Mouse (Mus musculus) MEL (cell line): ENCODE measurements around the gene Cables2. TPM values are rescaled to one million over a fixed set of nuclear protein-coding genes. Genes with fewer than 3 reads are reported as not detected.
A peak's percentile ranks its signal among the peaks of the same experiment; 100 is the strongest.

Experiments used
- DNase-seq: peaks from one replicate; pipeline ENCODE4 v3.0.0; 2011; ENCODE audit warnings: low read depth, low spot score
- H3K27ac ChIP-seq: 2 replicates; pipeline ENCODE4 v1.5.1; 2012; ENCODE audit warnings: low read depth, mild to moderate bottlenecking, control low read depth, low read length, moderate library complexity; ENCODE audit not compliant: control insufficient read depth
- H3K27me3 ChIP-seq, 2 experiments: fragments of 150-350 bp in 1 of 2; sonication (generic) in 1 of 2; 2 replicates each; pipeline ENCODE4 v1.6.1; 2012; ENCODE audit warnings: low read length in 2 of 2, mild to moderate bottlenecking in 2 of 2, improper control_type of control experiment in 1 of 2, moderate library complexity in 1 of 2; ENCODE audit not compliant: insufficient read depth in 2 of 2, control insufficient read depth in 1 of 2
- H3K36me3 ChIP-seq, 2 experiments: 2 replicates each; pipeline ENCODE4 v1.6.1; 2012 to 2014; ENCODE audit warnings: low read length in 2 of 2, improper control_type of control experiment in 1 of 2, inconsistent platforms in 1 of 2, mild to moderate bottlenecking in 1 of 2; ENCODE audit not compliant: insufficient read depth in 2 of 2, control insufficient read depth in 1 of 2
- H3K4me1 ChIP-seq, 2 experiments: fragments of 150-350 bp in 1 of 2; sonication (generic) in 1 of 2; 2 replicates each; pipeline ENCODE4 v1.6.1; 2012; ENCODE audit warnings: low read length in 2 of 2, improper control_type of control experiment in 1 of 2, mild to moderate bottlenecking in 1 of 2; ENCODE audit not compliant: insufficient read depth in 2 of 2, control insufficient read depth in 1 of 2
- H3K4me3 ChIP-seq, 2 experiments: fragments of 150-350 bp in 1 of 2; sonication (generic) in 1 of 2; 2 replicates each; pipeline ENCODE4 v1.5.1; 2012; ENCODE audit warnings: low read depth in 2 of 2, low read length in 2 of 2, mild to moderate bottlenecking in 2 of 2, moderate library complexity in 2 of 2, control low read depth in 1 of 2, improper control_type of control experiment in 1 of 2; ENCODE audit not compliant: control insufficient read depth in 1 of 2, insufficient read depth in 1 of 2
- H3K79me2 ChIP-seq: 2 replicates; pipeline ENCODE4 v1.6.1; 2012; ENCODE audit warnings: mild to moderate bottlenecking, low read length, moderate library complexity; ENCODE audit not compliant: control insufficient read depth, poor library complexity, insufficient read depth
- H3K9ac ChIP-seq: 2 replicates; pipeline ENCODE4 v1.6.1; 2012; ENCODE audit warnings: low read depth, mild to moderate bottlenecking, control low read depth, low read length, moderate library complexity; ENCODE audit not compliant: control insufficient read depth, poor library complexity, severe bottlenecking
- H3K9me3 ChIP-seq: fragments of 150-350 bp; sonication (generic); replicated peaks from 2 replicates; pipeline ENCODE4 v1.6.1; 2012; ENCODE audit warnings: mild to moderate bottlenecking, low read length, improper control_type of control experiment, moderate library complexity; ENCODE audit not compliant: insufficient read depth
- BHLHE40 ChIP-seq: IDR thresholded peaks from 2 replicates; pipeline ENCODE4 v1.6.1; 2012; ENCODE audit warnings: low read depth, mild to moderate bottlenecking, inconsistent platforms, low read length, improper control_type of control experiment, borderline replicate concordance
- CHD2 ChIP-seq: IDR thresholded peaks from 2 replicates; pipeline ENCODE4 v1.6.1; 2011; ENCODE audit warnings: low read length, improper control_type of control experiment
- CTCF ChIP-seq, 3 experiments: IDR thresholded peaks in 2 of 3; conservative IDR thresholded peaks in 1 of 3; 2 replicates each; pipeline ENCODE4 v1.5.1; 2011 to 2012; ENCODE audit warnings: low read length in 3 of 3, low read depth in 2 of 3, mild to moderate bottlenecking in 2 of 3, improper control_type of control experiment in 1 of 3, inconsistent platforms in 1 of 3, mixed read lengths in 1 of 3, moderate library complexity in 1 of 3; ENCODE audit not compliant: control insufficient read depth in 1 of 3, insufficient read depth in 1 of 3, poor library complexity in 1 of 3, severe bottlenecking in 1 of 3
- EP300 ChIP-seq, 2 experiments: IDR thresholded peaks; 2 replicates each; pipeline ENCODE4 v1.6.1; 2011; ENCODE audit warnings: improper control_type of control experiment in 2 of 2, low read length in 2 of 2, low read depth in 1 of 2, mild to moderate bottlenecking in 1 of 2
- ETS1 ChIP-seq: IDR thresholded peaks from 2 replicates; pipeline ENCODE4 v1.6.1; 2012; ENCODE audit warnings: low read depth, mild to moderate bottlenecking, inconsistent platforms, low read length, improper control_type of control experiment, moderate library complexity
- GABPA ChIP-seq: IDR thresholded peaks from 2 replicates; pipeline ENCODE4 v1.6.1; 2012; ENCODE audit warnings: low read depth, mild to moderate bottlenecking, inconsistent platforms, low read length, improper control_type of control experiment, moderate library complexity
- GATA1 ChIP-seq: IDR thresholded peaks from 2 replicates; pipeline ENCODE4 v1.6.1; 2011; ENCODE audit warnings: low read depth, low read length, improper control_type of control experiment
- JUND ChIP-seq: IDR thresholded peaks from 2 replicates; pipeline ENCODE4 v1.6.1; 2011; ENCODE audit warnings: low read depth, mild to moderate bottlenecking, improper control_type of control experiment, low read length
- KAT2A ChIP-seq: conservative IDR thresholded peaks from 2 replicates; pipeline ENCODE4 v1.6.1; 2012; ENCODE audit warnings: low read depth, low read length, improper control_type of control experiment, inconsistent platforms
- MAFK ChIP-seq: IDR thresholded peaks from 2 replicates; pipeline ENCODE4 v1.6.1; 2011; ENCODE audit warnings: low read depth, mild to moderate bottlenecking, low read length, improper control_type of control experiment, borderline replicate concordance
- MAZ ChIP-seq: IDR thresholded peaks from 2 replicates; pipeline ENCODE4 v1.6.1; 2012; ENCODE audit warnings: low read depth, mild to moderate bottlenecking, inconsistent platforms, low read length, improper control_type of control experiment
- MEF2A ChIP-seq: IDR thresholded peaks from 2 replicates; pipeline ENCODE4 v1.6.1; 2014; ENCODE audit warnings: low read depth, mild to moderate bottlenecking, inconsistent platforms, low read length, improper control_type of control experiment; ENCODE audit not compliant: poor library complexity, insufficient replicate concordance, severe bottlenecking; ENCODE audit errors: extremely low read depth
- MXI1 ChIP-seq: IDR thresholded peaks from 2 replicates; pipeline ENCODE4 v1.6.1; 2011; ENCODE audit warnings: mild to moderate bottlenecking, low read depth, low read length, improper control_type of control experiment
- MYC ChIP-seq: IDR thresholded peaks from 2 replicates; pipeline ENCODE4 v1.6.1; 2011; ENCODE audit warnings: low read depth, mild to moderate bottlenecking, low read length, improper control_type of control experiment, moderate library complexity
- POLR2AphosphoS2 ChIP-seq: IDR thresholded peaks from 2 replicates; pipeline ENCODE4 v1.6.1; 2011; ENCODE audit warnings: low read length, improper control_type of control experiment
- POLR2AphosphoS5 ChIP-seq: IDR thresholded peaks from 2 replicates; pipeline ENCODE4 v1.6.1; 2012; ENCODE audit warnings: low read depth, borderline replicate concordance, mild to moderate bottlenecking, inconsistent platforms, low read length, moderate library complexity, mixed read lengths
- RAD21 ChIP-seq: IDR thresholded peaks from 2 replicates; pipeline ENCODE4 v1.6.1; 2011; ENCODE audit warnings: mild to moderate bottlenecking, low read depth, low read length, improper control_type of control experiment
- RCOR1 ChIP-seq: IDR thresholded peaks from 2 replicates; pipeline ENCODE4 v1.6.1; 2012; ENCODE audit warnings: low read depth, mild to moderate bottlenecking, inconsistent platforms, low read length, improper control_type of control experiment
- TBP ChIP-seq: IDR thresholded peaks from 2 replicates; pipeline ENCODE4 v1.8.0; 2011; ENCODE audit warnings: low read depth, low read length, improper control_type of control experiment
- TCF12 ChIP-seq: IDR thresholded peaks from 2 replicates; pipeline ENCODE4 v1.6.1; 2014; ENCODE audit warnings: low read depth, mild to moderate bottlenecking, inconsistent platforms, low read length, improper control_type of control experiment, moderate library complexity
- UBTF ChIP-seq: IDR thresholded peaks from 2 replicates; pipeline ENCODE4 v1.6.1; 2012; ENCODE audit warnings: low read depth, mild to moderate bottlenecking, inconsistent platforms, low read length, improper control_type of control experiment, moderate library complexity, borderline replicate concordance; ENCODE audit not compliant: insufficient read depth
- USF1 ChIP-seq: IDR thresholded peaks from 2 replicates; pipeline ENCODE4 v1.6.1; 2014; ENCODE audit warnings: low read depth, mild to moderate bottlenecking, inconsistent platforms, low read length, improper control_type of control experiment, moderate library complexity
- USF2 ChIP-seq, 2 experiments: IDR thresholded peaks; 2 replicates each; pipeline ENCODE4 v1.6.1; 2011 to 2012; ENCODE audit warnings: improper control_type of control experiment in 2 of 2, low read length in 2 of 2, borderline replicate concordance in 1 of 2, inconsistent platforms in 1 of 2, low read depth in 1 of 2, mild to moderate bottlenecking in 1 of 2; ENCODE audit not compliant: insufficient read depth in 1 of 2
- ZKSCAN1 ChIP-seq: IDR thresholded peaks from 2 replicates; pipeline ENCODE4 v1.6.1; 2012; ENCODE audit warnings: low read depth, mild to moderate bottlenecking, inconsistent platforms, low read length, improper control_type of control experiment, moderate library complexity
- ZMIZ1 ChIP-seq: IDR thresholded peaks from 2 replicates; pipeline ENCODE4 v1.6.1; 2012; ENCODE audit warnings: low read depth, mild to moderate bottlenecking, inconsistent platforms, low read length, improper control_type of control experiment, moderate library complexity
- polyA plus RNA-seq, 2 experiments: library from polyadenylated mRNA; stranded (reverse) in 1 of 2; unstranded in 1 of 2; fragments of >175 nt in 1 of 2; fragments of >200 nt in 1 of 2; gene quantifications; 2 replicates each; pipeline versions ENCODE4 v1.2.1 to v1.2.4; 2012; ENCODE audit warnings: low replicate concordance in 2 of 2, low read depth in 1 of 2; ENCODE audit not compliant: insufficient read length in 2 of 2, insufficient read depth in 1 of 2, missing spikeins in 1 of 2
- total RNA-seq: library from RNA; depleted of rRNA; stranded (reverse); fragments of 300-350 nt; gene quantifications from 2 replicates; pipeline ENCODE4 v1.2.3, GENCODE M21; 2012

Gene Cables2
- total and polyA plus RNA-seq, 3 experiments: 10.7 to 16.7 TPM; not detected in 1

DNA sequence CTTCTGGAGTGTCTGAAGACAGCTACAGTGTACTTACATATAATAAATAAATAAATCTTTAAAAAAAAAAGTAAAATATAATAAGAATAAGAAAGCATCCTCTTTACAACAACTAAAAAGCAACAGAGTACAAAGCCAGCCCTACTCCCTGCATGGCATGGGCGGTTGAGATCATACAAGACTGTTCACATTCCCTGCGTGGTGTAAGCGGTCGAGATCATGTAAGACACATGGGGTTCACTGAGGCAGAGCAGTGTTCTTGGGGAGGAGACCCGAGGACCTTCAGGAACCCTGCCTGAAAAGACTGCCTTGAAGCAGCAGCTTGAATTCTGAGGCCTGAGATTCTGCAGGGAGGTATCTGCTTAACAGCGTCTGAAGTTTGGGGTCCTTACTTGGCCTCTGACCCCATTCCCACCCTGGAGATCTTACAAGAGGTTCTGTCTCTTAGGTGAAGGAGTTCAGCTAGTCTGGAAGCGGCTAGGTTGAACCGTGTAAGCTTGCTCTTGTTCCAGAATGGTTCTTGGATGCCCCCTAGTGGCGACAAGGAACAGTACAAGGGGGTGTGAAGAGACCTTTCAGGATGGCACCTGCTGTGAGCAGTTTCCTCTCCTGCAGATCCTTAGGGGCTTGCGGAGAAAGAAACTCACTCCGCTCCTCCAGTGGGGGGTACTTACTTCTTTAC, 22.2 kb downstream of the Cables2 start (continued):
- TF ChIP-seq MYC (0 out of 2 replicates have a peak, but pooled peaks have one; percentile 29), MEF2A (no peak), USF2 (IDR thresholded peaks at IDR 0.05; ENCODE audit: borderline replicate concordance in 1 of 2, insufficient read depth in 1 of 2, low read depth in 1 of 2, low read length in 2 of 2) (no peak), RAD21 (peak; percentile 93), EP300 (IDR thresholded peaks at IDR 0.05; ENCODE audit: low read depth in 1 of 2, low read length in 2 of 2) (no peak), JUND (no peak), KAT2A (no peak), RCOR1 (no peak), POLR2AphosphoS2 (no peak), ETS1 (no peak), GATA1 (no peak), TBP (0 out of 2 replicates have a peak, but pooled peaks have one; percentile 22), CHD2 (no peak), UBTF (no peak), ZKSCAN1 (no peak), MXI1 (no peak), GABPA (no peak), ZMIZ1 (no peak), CTCF (IDR thresholded peaks at IDR 0.05 in 2 of 3, conservative IDR thresholded peaks at IDR 0.05 in 1 of 3; ENCODE audit: control insufficient read depth in 1 of 3, insufficient read depth in 1 of 3, low read depth in 2 of 3, low read length in 3 of 3, poor library complexity in 1 of 3, severe bottlenecking in 1 of 3) (peak; percentile 72 to 89 (median 81)), BHLHE40 (no peak)

DNA sequence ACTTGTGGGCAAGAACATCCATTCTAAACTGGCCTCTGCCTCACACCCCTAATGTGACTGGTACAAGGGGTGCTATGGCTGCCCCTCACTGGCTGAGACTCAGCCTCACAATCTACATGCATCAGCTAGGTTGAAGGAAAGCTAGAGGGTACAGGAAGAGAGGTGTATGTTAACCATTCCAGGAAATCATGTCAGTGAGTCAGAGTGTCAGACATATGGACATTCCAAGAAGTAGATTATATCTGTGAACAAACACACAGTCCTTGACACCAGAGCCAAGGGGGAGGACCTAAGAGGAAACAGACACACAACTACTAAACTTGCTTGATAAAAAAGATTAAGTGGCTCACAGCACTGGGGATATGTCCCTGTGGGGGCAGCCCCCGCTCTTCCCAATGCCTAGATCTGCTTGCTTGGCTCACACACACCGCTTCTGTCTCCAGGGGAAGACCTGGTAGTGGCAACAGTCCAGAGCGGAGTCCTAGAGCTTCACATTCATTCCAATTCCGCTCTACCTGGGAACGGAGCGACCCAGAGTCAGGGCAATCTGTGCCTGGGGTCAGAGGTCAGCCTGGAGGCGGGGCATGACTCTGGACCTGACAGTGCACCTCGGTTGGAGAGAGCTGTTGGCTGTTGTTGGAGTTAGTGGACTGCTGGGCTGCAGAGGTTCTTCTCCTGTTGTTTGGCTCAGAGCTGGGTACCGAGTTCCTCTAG, 24.2 kb downstream of the Cables2 start:
- Histone ChIP-seq H3K79me2 (no peaks in the 10 kb centered on the region), H3K9ac (no peak overlapping the region), H3K9me3 (no peaks in the 10 kb centered on the region), H3K4me1 (peaks cover 0 to 6% of the 10 kb centered on the region in 2 experiments; a peak in 1 of 4 replicates), H3K27me3 (no peaks in the 10 kb centered on the region), H3K36me3 (no peaks in the 10 kb centered on the region; a peak in 1 of 4 replicates), H3K4me3 (no peak overlapping the region), H3K27ac (no peak overlapping the region; the same call in 1 of the 2 replicates)
- TF ChIP-seq MAFK: no peak
- no peak for TF ChIP-seq MAZ
- no peak for TF ChIP-seq TCF12
- no peak for TF ChIP-seq USF1
- TF ChIP-seq POLR2AphosphoS5: no peak
- no peak for TF ChIP-seq ETS1
- TF ChIP-seq ZMIZ1: no peak
- no peak for DNase-seq
